Mouse (Mus musculus) limb, embryonic 14.5 days (tissue): ENCODE data around the gene Scamp4. TPM values are rescaled to one million over a fixed set of nuclear protein-coding genes. Genes with fewer than 3 reads are reported as not detected.

Source experiments
- ATAC-seq: fragments of 200-750 bp; cut with Nextera tagmentation; 2 replicates; pipeline ENCODE4 v1.8.0; 2017; ENCODE audit warnings: low read depth, moderate number of reproducible peaks, moderate TSS enrichment; ENCODE audit not compliant: low FRiP score
- DNase-seq: peaks from one replicate; pipeline ENCODE4 v3.0.0-alpha.2; 2015; ENCODE audit warnings: low spot score
- H3K27ac ChIP-seq: fragments of 300-500 bp; sonication (generic); replicated peaks from 2 replicates; pipeline ENCODE4 v1.5.1; 2014; ENCODE audit warnings: low read depth, mild to moderate bottlenecking, low read length, moderate library complexity, mixed read lengths
- H3K27me3 ChIP-seq: fragments of 300-500 bp; sonication (generic); 2 replicates; pipeline ENCODE4 v1.6.1; 2014; ENCODE audit warnings: low read length, mixed read lengths; ENCODE audit not compliant: control insufficient read depth, insufficient read depth
- H3K36me3 ChIP-seq: fragments of 300-500 bp; sonication (generic); 2 replicates; pipeline ENCODE4 v1.6.1; 2014; ENCODE audit warnings: mild to moderate bottlenecking, low read length, moderate library complexity, mixed read lengths; ENCODE audit not compliant: control insufficient read depth, insufficient read depth
- H3K4me1 ChIP-seq: fragments of 300-500 bp; sonication (generic); 2 replicates; pipeline ENCODE4 v1.6.1; 2014; ENCODE audit warnings: antibody characterized with exemption, low read length, mixed read lengths; ENCODE audit not compliant: control insufficient read depth, insufficient read depth
- H3K4me2 ChIP-seq: fragments of 300-500 bp; sonication (generic); replicated peaks from 2 replicates; pipeline ENCODE4 v1.6.1; 2014; ENCODE audit warnings: low read depth, mild to moderate bottlenecking, low read length, moderate library complexity; ENCODE audit not compliant: severe bottlenecking
- H3K4me3 ChIP-seq: fragments of 300-500 bp; sonication (generic); replicated peaks from 2 replicates; pipeline ENCODE4 v1.5.1; 2014; ENCODE audit warnings: low read length
- H3K9ac ChIP-seq: fragments of 300-500 bp; sonication (generic); 2 replicates; pipeline ENCODE4 v1.6.1; 2014; ENCODE audit warnings: mild to moderate bottlenecking, low read depth, low read length, moderate library complexity; ENCODE audit not compliant: severe bottlenecking
- H3K9me3 ChIP-seq: fragments of 300-500 bp; sonication (generic); 2 replicates; pipeline ENCODE4 v1.6.1; 2016; ENCODE audit warnings: low read length; ENCODE audit not compliant: control insufficient read depth
- POLR2A ChIP-seq: fragments of 200-500 bp; IDR thresholded peaks from 2 replicates; pipeline ENCODE4 v1.8.0; 2012; ENCODE audit warnings: inconsistent platforms, mild to moderate bottlenecking, moderate library complexity, borderline replicate concordance; ENCODE audit not compliant: insufficient read depth, insufficient read length; ENCODE audit errors: extremely low read depth
- WGBS: fragments of 180-500 bp; shearing (Covaris S2); extraction: QIAGEN DNeasy Blood & Tissue Kit; methylation state at CpG from one replicate; pipeline ENCODE4 v1.1.7; 2014; 5-methylcytosine and 5-hydroxymethylcytosine counted together
- polyA plus RNA-seq, 2 experiments: library from polyadenylated mRNA; depleted of rRNA in 1 of 2; stranded (reverse) in 1 of 2; unstranded in 1 of 2; fragments of >200 nt; fragmentation: Nextera tagmentation in 1 of 2; extraction: Ambion mirVana in 1 of 2; gene quantifications; 2 replicates each; pipeline versions ENCODE4 v1.2.1 to v1.2.3; 2012 to 2014

Gene Scamp4
- polyA plus RNA-seq, 2 experiments: 83.1 to 91.4 TPM

GRCm38 (mm10) chr10:80620796-80621689 is 18.4 kb downstream of the Scamp4 start:
- 54% methylated on average over 16 of the region's 16 CpGs for WGBS
- peak overlapping the region; percentile 72 for H3K4me2 ChIP-seq
- H3K4me3 ChIP-seq: peak overlapping the region; percentile 85
- H3K9ac ChIP-seq: peak overlapping the region; percentile 50
- ATAC-seq (no peak), DNase-seq (no peak)
- no peaks in the 10 kb centered on the region for H3K27me3 ChIP-seq
- H3K4me1 ChIP-seq: peaks cover 13% of the 10 kb centered on the region
- no peak for TF ChIP-seq POLR2A
- H3K9me3 ChIP-seq: no peaks in the 10 kb centered on the region
- H3K36me3 ChIP-seq: 0 out of 2 replicates have a peak, but pooled peaks cover 4% of the 10 kb centered on the region
- H3K27ac ChIP-seq: peak overlapping the region; percentile 86; the same call in 1 of the 2 replicates

GRCm38 (mm10) chr10:80621690-80621939 is 18.9 kb downstream of the Scamp4 start:
- WGBS: 2% methylated on average over 9 of the region's 9 CpGs

GRCm38 (mm10) chr10:80621940-80622660 is 19.4 kb downstream of the Scamp4 start:
- DNase-seq: peak; percentile 100
- H3K9ac ChIP-seq: peak overlapping the region; percentile 85
- no peaks in the 10 kb centered on the region for H3K27me3 ChIP-seq
- H3K9me3 ChIP-seq: no peaks in the 10 kb centered on the region
- peak overlapping the region; percentile 86 for H3K27ac ChIP-seq
- under 1% methylated on average over 64 of the region's 64 CpGs for WGBS
- peak overlapping the region; percentile 85 for H3K4me3 ChIP-seq
- H3K4me1 ChIP-seq: peaks cover 13% of the 10 kb centered on the region
- peak; percentile 96 for ATAC-seq
- TF ChIP-seq POLR2A: no peak
- peak overlapping the region; percentile 94 for H3K4me2 ChIP-seq
- no peaks in the 10 kb centered on the region for H3K36me3 ChIP-seq

More at GRCm38 (mm10) chr10:80621690-80621939, 18.9 kb downstream of the Scamp4 start:
- Histone ChIP-seq H3K4me2 (peak overlapping the region; percentile 72), H3K9me3 (no peaks in the 10 kb centered on the region), H3K27ac (peak overlapping the region; percentile 86; the same call in 1 of the 2 replicates), H3K9ac (peak overlapping the region; percentile 50), H3K27me3 (no peaks in the 10 kb centered on the region), H3K4me3 (peak overlapping the region; percentile 85), H3K4me1 (peaks cover 13% of the 10 kb centered on the region), H3K36me3 (0 out of 2 replicates have a peak, but pooled peaks cover under 1% of the 10 kb centered on the region)
- TF ChIP-seq POLR2A: no peak
- ATAC-seq (no peak), DNase-seq (no peak)

DNA sequence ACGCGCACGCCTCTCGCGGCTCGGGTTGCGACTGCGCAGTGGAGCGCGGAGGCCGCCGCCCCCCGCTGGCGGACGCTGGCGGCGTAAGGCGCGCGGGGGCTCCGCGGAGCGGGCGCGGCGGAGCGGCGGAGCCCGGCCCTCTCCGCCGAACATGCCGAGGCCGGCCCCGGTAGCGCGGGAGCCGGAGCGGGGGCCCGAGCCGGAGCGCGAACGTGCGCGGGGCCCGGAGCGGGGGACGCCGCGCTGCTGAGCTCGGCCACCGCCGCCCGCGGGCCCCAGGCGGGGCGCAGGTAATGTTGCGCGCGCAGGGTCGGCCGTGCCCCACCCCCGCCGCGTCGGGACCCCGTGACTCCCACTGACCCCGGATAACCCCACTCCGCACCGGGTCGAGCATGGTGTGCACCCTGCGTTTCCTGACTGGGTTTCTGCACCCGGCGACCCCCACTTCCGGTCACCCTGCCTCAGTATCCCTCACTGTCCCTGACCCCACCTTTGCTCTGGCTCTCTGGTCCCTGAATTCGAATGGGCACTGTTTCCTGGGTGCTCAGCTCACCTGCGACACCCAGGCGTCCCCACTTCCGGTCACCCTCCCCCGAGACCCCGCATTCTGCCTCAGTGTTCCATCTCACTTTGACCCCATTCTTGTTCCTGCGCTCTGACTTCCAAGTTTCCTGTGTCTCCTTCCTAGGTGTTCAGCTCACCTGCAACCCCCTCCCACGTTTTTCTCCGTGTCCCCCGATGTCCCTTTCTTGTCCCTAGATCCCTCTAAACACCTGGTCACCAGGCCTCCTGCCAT is 20.2 kb downstream of the Scamp4 start, which contains the start of gene Csnk1g2:
Gene Csnk1g2 (plus strand): TSS at position 178 of the 796 bp plus-strand sequence.
- Histone ChIP-seq H3K4me2 (peak within 1 kb of the TSS; percentile 94), H3K36me3 (no peaks in the 10 kb centered on the region), H3K9me3 (no peaks in the 10 kb centered on the region), H3K27ac (peak within 1 kb of the TSS; percentile 86), H3K4me3 (peak within 1 kb of the TSS; percentile 85), H3K27me3 (no peaks in the 10 kb centered on the region), H3K9ac (peak within 1 kb of the TSS; percentile 85), H3K4me1 (peaks cover 13% of the 10 kb centered on the region)
- DNase-seq (peak; percentile 11), ATAC-seq (peak; percentile 1; the same call in 1 of the 2 replicates)
- no peak for TF ChIP-seq POLR2A
- WGBS: 2% methylated on average over 63 of the region's 85 CpGs
